Mouse (Mus musculus): Measurements from ENCODE around the gene Ankef1. TPM values are rescaled to one million over a fixed set of nuclear protein-coding genes. Genes with fewer than 3 reads are reported as not detected.

Ankef1 gene
- polyA plus RNA-seq, 1 experiment from 2014 or later: 0.09 TPM

DNA sequence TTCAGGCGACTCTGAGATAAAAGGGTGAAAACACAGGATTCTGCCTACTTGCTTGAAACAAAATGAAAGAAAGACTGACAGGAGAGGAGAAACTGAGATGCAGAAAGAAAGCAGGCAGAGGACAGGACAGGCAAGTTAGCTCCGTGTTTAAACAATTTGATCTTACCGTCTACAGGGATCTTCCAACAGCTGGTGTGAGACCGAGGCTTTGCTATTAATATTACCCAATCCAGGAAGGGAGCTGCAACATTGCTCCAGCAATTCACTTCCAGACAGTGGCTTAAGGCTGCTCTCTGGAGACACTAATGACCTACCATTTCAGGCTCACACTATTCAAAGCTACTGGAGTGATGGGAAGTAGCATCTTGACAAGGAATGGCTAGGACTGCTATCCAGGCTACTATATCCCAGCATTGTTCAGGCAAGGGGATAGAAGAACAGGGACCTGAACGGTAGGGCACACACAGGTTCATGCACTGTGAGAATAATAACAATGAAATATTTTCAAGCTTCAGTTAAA lies 99.0 kb downstream of the Ankef1 start:
- Histone ChIP-seq H3K4me3 (ENCODE audit: control insufficient read depth in 1 of 2, insufficient read depth in 1 of 2, low read depth in 1 of 2, low read length in 2 of 2) (no peak overlapping the region), H3K4me1 (ENCODE audit: control insufficient read depth in 2 of 2, insufficient read depth in 2 of 2, low read length in 2 of 2) (no peaks in the 10 kb centered on the region)
- WGBS: 81% methylated on average over 5 of the region's 5 CpGs

DNA sequence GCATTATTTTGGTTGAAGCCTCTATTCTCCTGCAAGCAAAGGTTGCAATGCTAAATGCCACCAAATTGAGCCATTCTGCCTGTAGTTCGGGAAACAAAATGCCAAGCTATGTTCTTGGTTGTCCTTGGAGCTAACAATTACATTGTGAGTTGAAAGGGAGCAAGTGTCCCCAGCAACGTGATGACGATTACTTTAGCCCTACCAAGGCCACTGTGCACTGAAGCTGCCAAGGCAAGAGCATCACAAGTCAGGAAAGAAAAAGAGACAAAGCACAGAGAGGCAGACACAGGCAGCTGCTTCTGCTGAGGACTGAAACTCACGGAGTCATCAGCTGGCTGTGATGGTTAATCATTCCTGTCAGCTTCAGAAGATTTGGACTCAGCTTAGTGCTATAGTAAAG lies 99.5 kb downstream of the Ankef1 start:
- Histone ChIP-seq H3K9me3 (ENCODE audit: control insufficient read depth, low read length) (no peaks in the 10 kb centered on the region), H3K4me1 (ENCODE audit: control insufficient read depth in 2 of 2, insufficient read depth in 2 of 2, low read length in 2 of 2) (no peaks in the 10 kb centered on the region), H3K9ac (ENCODE audit: low read length) (no peak overlapping the region), H3K36me3 (ENCODE audit: control insufficient read depth, insufficient read depth, low read length) (no peaks in the 10 kb centered on the region), H3K4me3 (ENCODE audit: control insufficient read depth in 1 of 2, insufficient read depth in 1 of 2, low read depth in 1 of 2, low read length in 2 of 2) (no peak overlapping the region), H3K4me2 (ENCODE audit: low read length) (no peak overlapping the region), H3K27ac (replicated peaks in 1 of 2; ENCODE audit: control insufficient read depth in 1 of 2, insufficient read depth in 1 of 2, low read depth in 2 of 2, low read length in 2 of 2) (no peak overlapping the region), H3K27me3 (ENCODE audit: control insufficient read depth, insufficient read depth, low read length) (no peaks in the 10 kb centered on the region)
- ATAC-seq (ENCODE audit: insufficient number of reproducible peaks, insufficient read depth, low FRiP score, low read depth): no peak
- 69% methylated on average over 4 of the region's 4 CpGs for WGBS

More for the DNA sequence above, 99.0 kb downstream of the Ankef1 start:
- Histone ChIP-seq H3K4me2 (ENCODE audit: low read length) (no peak overlapping the region), H3K36me3 (ENCODE audit: control insufficient read depth, insufficient read depth, low read length) (no peaks in the 10 kb centered on the region), H3K9me3 (ENCODE audit: control insufficient read depth, low read length) (no peaks in the 10 kb centered on the region), H3K27me3 (ENCODE audit: control insufficient read depth, insufficient read depth, low read length) (no peaks in the 10 kb centered on the region), H3K27ac (replicated peaks in 1 of 2; ENCODE audit: control insufficient read depth in 1 of 2, insufficient read depth in 1 of 2, low read depth in 2 of 2, low read length in 2 of 2) (no peak overlapping the region), H3K9ac (ENCODE audit: low read length) (no peak overlapping the region)
- ATAC-seq (ENCODE audit: insufficient number of reproducible peaks, insufficient read depth, low FRiP score, low read depth): no peak

Other genes starting within 250 kb of the Ankef1 start
- gene Pak7, start 113.9 kb upstream of the Ankef1 start, polyA plus RNA-seq (2014; fragmentation: Nextera tagmentation; extraction: Ambion mirVana): 0.38 and 0.57 TPM in 2 replicates
- 0.47 and 1.4 TPM in 2 replicates for gene Snap25, start 211.5 kb downstream of the Ankef1 start, polyA plus RNA-seq (2014; fragmentation: Nextera tagmentation; extraction: Ambion mirVana)